Mouse (Mus musculus) heart, embryonic 15.5 days (tissue): ENCODE measurements around the gene Lrch4. TPM values are rescaled to one million over a fixed set of nuclear protein-coding genes. Genes with fewer than 3 reads are reported as not detected.

Experiments
- ATAC-seq: fragments of 200-750 bp; cut with Nextera tagmentation; replicated peaks from 2 replicates; pipeline ENCODE4 v1.8.0; 2017; ENCODE audit warnings: low read depth, moderate TSS enrichment; ENCODE audit not compliant: insufficient number of reproducible peaks, insufficient read depth, low FRiP score
- H3K27ac ChIP-seq: fragments of 300-500 bp; sonication (generic); 2 replicates; pipeline ENCODE4 v1.5.1; 2015; ENCODE audit warnings: mild to moderate bottlenecking, inconsistent platforms
- H3K27me3 ChIP-seq: fragments of 300-500 bp; sonication (generic); 2 replicates; pipeline ENCODE4 v1.6.1; 2015; ENCODE audit warnings: inconsistent platforms
- H3K36me3 ChIP-seq: fragments of 300-500 bp; sonication (generic); 2 replicates; pipeline ENCODE4 v1.6.1; 2015; ENCODE audit warnings: mild to moderate bottlenecking, inconsistent platforms
- H3K4me1 ChIP-seq: fragments of 300-500 bp; sonication (generic); replicated peaks from 2 replicates; pipeline ENCODE4 v1.6.1; 2015; ENCODE audit warnings: inconsistent platforms
- H3K4me2 ChIP-seq: fragments of 300-500 bp; sonication (generic); 2 replicates; pipeline ENCODE4 v1.6.1; 2015; ENCODE audit warnings: inconsistent platforms, mild to moderate bottlenecking, moderate library complexity
- H3K4me3 ChIP-seq: fragments of 300-500 bp; sonication (generic); 2 replicates; pipeline ENCODE4 v1.5.1; 2015; ENCODE audit warnings: mild to moderate bottlenecking, inconsistent platforms
- H3K9ac ChIP-seq: fragments of 300-500 bp; sonication (generic); 2 replicates; pipeline ENCODE4 v1.6.1; 2015; ENCODE audit warnings: mild to moderate bottlenecking, inconsistent platforms
- H3K9me3 ChIP-seq: fragments of 300-500 bp; sonication (generic); replicated peaks from 2 replicates; pipeline ENCODE4 v1.6.1; 2016; ENCODE audit warnings: inconsistent platforms
- WGBS: fragments of 180-500 bp; shearing (Covaris S2); methylation state at CpG from one replicate; pipeline ENCODE4 v1.1.7; 2015; ENCODE audit warnings: mixed read lengths; 5-methylcytosine and 5-hydroxymethylcytosine counted together
- polyA plus RNA-seq: library from polyadenylated mRNA; unstranded; fragments of >200 nt; fragmentation: Nextera tagmentation; extraction: Ambion mirVana; gene quantifications from 2 replicates; pipeline ENCODE4 v1.2.1, GENCODE M21; 2015

Gene Lrch4
- polyA plus RNA-seq, 1 experiment from 2014 or later, result 20.7 TPM

DNA sequence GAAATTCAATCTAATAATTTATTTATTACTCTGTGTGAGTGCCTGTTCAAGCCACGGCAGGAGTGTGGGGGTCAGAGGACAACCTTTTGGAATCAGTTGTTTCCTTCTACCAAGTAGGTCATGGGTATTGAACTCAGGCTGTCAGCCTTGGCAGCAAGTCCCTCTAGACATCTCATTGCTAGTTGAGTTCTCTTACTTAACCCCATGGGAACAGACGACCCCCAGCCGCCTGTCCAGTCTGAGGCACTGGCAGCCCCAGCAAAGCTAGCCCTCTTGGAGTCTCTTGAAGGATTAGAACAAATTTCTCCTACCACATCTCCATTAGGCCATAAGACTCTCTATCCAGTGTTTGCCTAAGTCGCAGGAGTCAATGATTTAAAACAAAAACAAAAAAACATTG is 50.8 kb downstream of the Lrch4 start:
- Histone ChIP-seq H3K4me3 (no peak overlapping the region), H3K9me3 (no peaks in the 10 kb centered on the region), H3K27me3 (no peaks in the 10 kb centered on the region), H3K9ac (no peak overlapping the region), H3K4me1 (peaks cover 13% of the 10 kb centered on the region), H3K4me2 (no peak overlapping the region), H3K36me3 (no peaks in the 10 kb centered on the region; the same call in 1 of the 2 replicates), H3K27ac (no peak overlapping the region)
- no peak for ATAC-seq
- WGBS, result 79% methylated on average over 4 of the region's 4 CpGs

DNA sequence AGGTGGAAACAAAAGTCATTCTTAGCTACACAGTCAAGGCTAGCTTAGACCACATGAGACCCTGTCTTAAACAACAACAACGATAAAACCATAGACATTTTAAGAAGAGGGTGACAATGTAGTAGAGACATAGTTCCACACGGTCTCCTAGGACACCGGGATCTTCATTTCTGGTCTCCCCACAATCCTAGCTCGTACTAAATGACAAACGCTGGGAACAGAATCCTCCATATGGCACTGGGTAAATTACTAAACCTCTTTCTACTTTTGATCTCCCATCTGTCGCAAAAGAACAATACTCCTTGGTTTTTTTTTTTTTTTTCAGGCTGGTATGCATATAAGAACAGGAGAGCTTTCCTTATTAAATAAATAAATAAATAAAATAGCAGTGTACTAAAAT is 53.6 kb downstream of the Lrch4 start:
- Histone ChIP-seq H3K27ac (no peak overlapping the region), H3K9ac (no peak overlapping the region), H3K9me3 (no peaks in the 10 kb centered on the region), H3K4me3 (no peak overlapping the region), H3K4me2 (peak overlapping the region; percentile 88; the same call in 1 of the 2 replicates), H3K27me3 (no peaks in the 10 kb centered on the region), H3K36me3 (no peaks in the 10 kb centered on the region; the same call in 1 of the 2 replicates), H3K4me1 (peaks cover 16% of the 10 kb centered on the region)
- no peak for ATAC-seq
- WGBS, result 88% methylated on average over 6 of the region's 6 CpGs

DNA sequence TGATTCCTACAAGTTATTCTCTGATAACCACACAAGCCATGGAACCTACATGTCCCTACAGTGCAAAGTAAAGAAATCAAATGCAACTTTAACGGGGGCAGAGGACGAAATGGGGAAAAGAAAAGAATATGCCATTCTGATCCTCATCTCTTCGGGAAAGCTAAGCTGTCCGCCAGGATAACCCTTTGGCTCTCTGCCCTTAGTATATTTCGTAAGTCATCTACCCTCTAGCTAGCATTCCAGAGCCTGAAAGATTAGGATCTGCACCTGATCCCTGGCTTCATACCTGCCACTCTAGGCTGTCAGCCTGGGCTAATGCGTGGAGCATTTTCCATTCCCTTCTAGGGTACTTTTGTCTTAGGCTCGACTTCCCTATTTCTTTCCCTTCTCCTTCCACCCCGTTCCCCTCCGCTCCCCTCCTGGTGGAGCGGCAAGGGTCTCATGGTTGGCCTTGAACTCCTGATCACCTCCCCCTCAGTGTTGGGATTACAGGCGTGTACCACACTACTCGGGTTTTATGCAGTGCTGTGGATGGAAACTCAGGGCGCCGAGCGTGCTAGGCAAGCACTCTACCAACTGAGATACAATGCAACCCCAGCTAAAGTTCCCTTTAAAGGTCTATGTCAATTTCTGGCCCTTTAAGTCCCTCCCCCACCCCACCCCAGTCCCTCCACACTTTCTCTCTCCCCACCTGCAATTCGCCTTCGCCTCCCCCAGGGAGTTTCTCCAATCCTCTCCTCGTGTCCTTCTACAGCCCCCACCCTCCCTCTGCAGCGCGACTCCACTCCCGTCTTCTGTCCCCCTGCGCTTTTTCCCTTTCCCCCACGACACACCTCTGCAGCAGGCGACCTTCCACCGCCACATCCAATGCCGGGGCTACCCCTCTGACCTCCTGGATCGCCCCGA is 54.7 kb downstream of the Lrch4 start:
- peak overlapping the region; percentile 88 for H3K4me2 ChIP-seq
- no peaks in the 10 kb centered on the region for H3K27me3 ChIP-seq
- peak overlapping the region; percentile 74 for H3K27ac ChIP-seq
- peak; percentile 7; the same call in 1 of the 2 replicates for ATAC-seq
- no peaks in the 10 kb centered on the region for H3K9me3 ChIP-seq
- peaks cover 16% of the 10 kb centered on the region for H3K4me1 ChIP-seq
- WGBS, result 8% methylated on average over 28 of the region's 28 CpGs
- H3K9ac ChIP-seq, result peak overlapping the region; percentile 69
- peak overlapping the region; percentile 68 for H3K4me3 ChIP-seq
- no peaks in the 10 kb centered on the region; the same call in 1 of the 2 replicates for H3K36me3 ChIP-seq

DNA sequence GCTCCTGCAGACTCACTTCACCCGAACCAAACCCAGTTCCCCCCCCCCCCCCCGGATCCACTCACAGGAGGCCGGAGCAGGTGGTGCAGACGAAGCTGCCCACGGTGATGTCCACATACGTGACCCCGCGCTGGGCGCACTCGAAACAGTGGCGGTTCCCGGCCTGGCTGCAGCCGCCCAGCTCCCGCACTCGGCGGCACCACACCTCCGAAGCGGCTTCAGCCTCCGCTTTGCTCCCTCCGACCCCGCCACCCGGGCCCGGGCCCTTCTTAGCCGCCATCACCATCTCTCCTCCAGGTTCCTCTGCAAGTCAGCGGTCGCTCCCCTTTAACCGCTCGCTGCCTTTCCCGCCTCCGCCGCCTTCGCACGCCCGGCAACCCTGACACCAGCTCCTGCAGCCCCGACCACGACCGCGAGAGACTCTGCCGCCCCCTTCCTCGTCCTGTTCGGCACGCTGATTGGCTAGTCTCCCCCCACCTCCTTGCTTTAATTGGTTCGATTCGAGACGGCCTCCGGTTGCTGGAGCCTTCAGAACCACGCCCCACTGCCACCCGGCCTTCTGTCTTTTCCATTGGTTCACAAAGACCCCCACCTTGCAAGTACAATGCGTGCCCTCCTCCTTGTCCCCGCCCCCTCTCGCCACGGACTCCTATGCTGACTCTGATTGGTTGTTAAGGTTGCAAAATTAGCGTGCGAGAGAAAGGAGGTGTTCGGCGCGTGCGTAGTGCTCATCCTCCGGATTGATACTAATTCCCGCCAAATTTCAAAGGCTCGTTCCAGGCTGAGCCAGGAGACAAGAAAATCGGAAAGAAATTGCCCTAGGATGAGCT is 55.6 kb downstream of the Lrch4 start, which contains the start of gene Agfg2:
TSS of gene Agfg2 (minus strand) at position 433 of the 830 bp plus-strand sequence.
- Histone ChIP-seq H3K36me3 (no peaks in the 10 kb centered on the region), H3K9ac (peak within 1 kb of the TSS; percentile 69), H3K27me3 (no peaks in the 10 kb centered on the region), H3K4me3 (peak within 1 kb of the TSS; percentile 68), H3K9me3 (no peaks in the 10 kb centered on the region), H3K4me2 (peak within 1 kb of the TSS; percentile 88), H3K4me1 (peaks cover 16% of the 10 kb centered on the region), H3K27ac (peak within 1 kb of the TSS; percentile 74)
- peak; percentile 98 for ATAC-seq
- WGBS, result under 1% methylated on average over 62 of the region's 62 CpGs

DNA sequence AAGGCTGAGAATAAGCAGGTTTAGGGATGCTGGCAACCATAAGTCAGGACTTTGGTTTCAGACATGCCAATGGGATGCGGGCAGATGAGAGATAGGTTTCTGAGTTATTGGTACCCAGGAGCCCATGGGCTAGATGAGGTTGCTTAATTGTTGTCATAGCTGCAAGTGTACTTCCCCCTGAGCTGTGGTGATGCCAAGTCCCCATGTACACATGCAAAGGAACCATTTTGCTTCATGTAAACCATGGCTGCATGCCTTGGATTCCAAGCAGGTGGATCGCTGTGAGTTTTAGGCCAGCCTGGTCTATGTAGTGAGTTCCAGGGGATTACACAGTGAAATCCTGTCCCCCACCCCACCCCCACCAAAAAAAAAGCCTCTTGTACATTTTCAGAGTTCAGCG is 56.7 kb downstream of the Lrch4 start:
- Histone ChIP-seq H3K4me1 (peaks cover 18% of the 10 kb centered on the region), H3K9me3 (no peaks in the 10 kb centered on the region), H3K36me3 (no peaks in the 10 kb centered on the region), H3K9ac (no peak overlapping the region), H3K4me2 (no peak overlapping the region), H3K4me3 (no peak overlapping the region), H3K27me3 (no peaks in the 10 kb centered on the region), H3K27ac (no peak overlapping the region)
- ATAC-seq, result no peak
- WGBS, result 91% methylated on average over 3 of the region's 3 CpGs

DNA sequence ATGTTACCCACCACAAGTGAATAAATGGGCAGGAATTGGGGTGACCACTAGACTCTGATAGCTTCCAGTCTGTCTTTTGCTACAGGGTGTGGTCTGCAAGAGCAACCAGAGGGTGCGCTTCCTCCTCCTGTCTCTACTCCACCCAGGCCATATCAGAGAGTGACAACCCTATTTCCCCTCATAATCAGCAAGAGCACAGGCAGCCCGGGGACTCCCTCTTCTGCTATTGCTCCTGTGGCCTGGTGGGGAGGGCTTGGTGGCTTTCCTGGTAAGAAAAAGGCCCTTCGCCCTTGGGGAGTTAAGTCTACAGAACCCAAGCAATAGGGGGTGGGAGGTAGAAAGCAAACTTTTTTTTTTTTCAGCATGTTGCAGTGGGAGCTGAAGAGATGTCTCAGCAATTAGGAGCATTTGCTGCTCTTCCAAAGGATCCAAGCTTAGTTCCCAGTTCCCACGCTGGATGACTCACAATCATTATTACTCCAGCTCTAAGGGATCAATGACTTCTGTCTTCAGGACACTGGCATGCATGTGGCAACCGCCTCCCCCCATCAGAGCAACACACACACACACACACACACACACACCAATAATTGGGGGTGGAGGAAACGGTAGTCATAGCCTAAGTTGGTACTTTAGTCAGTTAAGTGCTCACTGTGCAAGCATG is 57.3 kb downstream of the Lrch4 start:
- H3K9ac ChIP-seq, result no peak overlapping the region
- H3K27me3 ChIP-seq, result no peaks in the 10 kb centered on the region
- no peak overlapping the region for H3K4me2 ChIP-seq
- ATAC-seq, result no peak
- H3K4me1 ChIP-seq, result peaks cover 19% of the 10 kb centered on the region
- H3K9me3 ChIP-seq, result no peaks in the 10 kb centered on the region
- WGBS, result 73% methylated on average over 6 of the region's 6 CpGs
- no peak overlapping the region for H3K27ac ChIP-seq
- no peak overlapping the region for H3K4me3 ChIP-seq
- no peaks in the 10 kb centered on the region for H3K36me3 ChIP-seq

DNA sequence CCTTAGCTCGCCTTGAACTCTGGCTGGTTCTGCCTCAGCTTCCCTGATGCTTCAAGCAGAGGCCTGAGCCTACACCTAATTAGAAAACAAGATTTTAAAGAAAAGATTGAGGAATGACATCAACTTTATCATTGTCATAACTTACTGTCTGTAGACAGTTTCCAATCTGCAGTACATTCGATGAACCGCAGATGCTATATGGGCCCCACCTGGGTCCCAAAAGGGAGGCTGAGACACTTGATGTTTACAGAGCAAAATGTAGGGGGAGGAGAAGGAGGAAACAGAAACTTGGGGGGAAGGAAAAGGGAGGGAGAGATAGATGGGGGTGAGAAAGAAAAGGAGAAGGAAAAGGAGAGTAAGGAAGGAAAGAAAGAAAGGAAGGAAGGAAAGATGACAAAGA is 61.1 kb downstream of the Lrch4 start:
- H3K9me3 ChIP-seq, result no peaks in the 10 kb centered on the region
- no peak overlapping the region for H3K4me2 ChIP-seq
- 80% methylated on average over 3 of the region's 3 CpGs for WGBS
- H3K27ac ChIP-seq, result 0 out of 2 replicates have a peak overlapping the region, but pooled peaks have one; percentile 49
- no peaks in the 10 kb centered on the region for H3K27me3 ChIP-seq
- H3K36me3 ChIP-seq, result no peaks in the 10 kb centered on the region
- no peak overlapping the region for H3K9ac ChIP-seq
- no peak overlapping the region for H3K4me3 ChIP-seq
- ATAC-seq, result no peak
- 0 out of 2 replicates have a peak, but pooled peaks cover 6% of the 10 kb centered on the region for H3K4me1 ChIP-seq

DNA sequence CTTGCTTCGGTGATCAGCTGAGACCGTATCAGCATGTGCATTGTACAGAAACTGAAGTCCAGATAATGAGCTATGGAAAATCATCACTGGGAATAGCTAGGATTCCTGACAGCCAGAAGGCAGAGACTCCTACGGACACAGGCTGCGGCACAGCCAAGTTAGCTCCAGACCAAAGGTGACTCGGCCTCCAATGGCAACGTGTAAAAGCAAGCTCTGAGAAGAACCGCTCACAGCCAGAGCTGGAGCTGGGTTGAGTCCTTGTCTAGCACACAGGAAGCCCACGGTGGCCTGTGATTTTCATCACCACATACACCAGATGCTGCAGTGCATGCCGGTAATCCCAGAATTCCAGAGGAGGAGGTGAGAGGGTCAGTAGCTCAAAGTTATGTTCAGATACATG is 61.6 kb downstream of the Lrch4 start:
- WGBS, result 28% methylated on average over 9 of the region's 9 CpGs
- no peak overlapping the region for H3K4me3 ChIP-seq
- no peaks in the 10 kb centered on the region for H3K27me3 ChIP-seq
- H3K9me3 ChIP-seq, result no peaks in the 10 kb centered on the region
- H3K4me2 ChIP-seq, result peak overlapping the region; percentile 27; the same call in 1 of the 2 replicates
- peak overlapping the region; percentile 49 for H3K27ac ChIP-seq
- ATAC-seq, result no peak
- no peaks in the 10 kb centered on the region for H3K36me3 ChIP-seq
- 0 out of 2 replicates have a peak, but pooled peaks cover 4% of the 10 kb centered on the region for H3K4me1 ChIP-seq
- no peak overlapping the region for H3K9ac ChIP-seq

Other genes with a start within 250 kb of the Lrch4 start
- 0.05 and 0.11 TPM in 2 replicates for gene Zan, start 152.1 kb upstream of the Lrch4 start, polyA plus RNA-seq
- gene Pop7, start 126.6 kb upstream of the Lrch4 start, polyA plus RNA-seq, result 37.4 and 38.6 TPM in 2 replicates
- gene Gigyf1, start 110.6 kb upstream of the Lrch4 start, polyA plus RNA-seq, result 8.9 and 10.4 TPM in 2 replicates
- gene Epo, start 95.9 kb upstream of the Lrch4 start, polyA plus RNA-seq, result not detected in 2 replicates
- 244 and 306 TPM in 2 replicates for gene Gnb2, start 95.6 kb upstream of the Lrch4 start, polyA plus RNA-seq
- gene Actl6b, start 75.6 kb upstream of the Lrch4 start, polyA plus RNA-seq, result 0.13 and 2.1 TPM in 2 replicates
- gene Tfr2, start 59.3 kb upstream of the Lrch4 start, polyA plus RNA-seq, result 0.31 and 1.3 TPM in 2 replicates
- gene Mospd3, start 28.1 kb upstream of the Lrch4 start, polyA plus RNA-seq, result 17.1 and 26.5 TPM in 2 replicates
- 117 and 129 TPM in 2 replicates for gene Pcolce, start 15.3 kb upstream of the Lrch4 start, polyA plus RNA-seq
- 0.11 and 0.23 TPM in 2 replicates for gene Fbxo24, start 119 bp upstream of the Lrch4 start, polyA plus RNA-seq
- gene Gm20605, start 54 bp downstream of the Lrch4 start, polyA plus RNA-seq, result 7.1 and 12.2 TPM in 2 replicates
- gene Sap25, start 12.2 kb downstream of the Lrch4 start, polyA plus RNA-seq, result 4.0 and 6.0 TPM in 2 replicates
- 0.13 and 0.21 TPM in 2 replicates for gene Irs3, start 16.6 kb downstream of the Lrch4 start, polyA plus RNA-seq
- 19.3 and 21.7 TPM in 2 replicates for gene Agfg2, start 55.6 kb downstream of the Lrch4 start, polyA plus RNA-seq
- 1.2 and 1.6 TPM in 2 replicates for gene Nyap1, start 112.5 kb downstream of the Lrch4 start, polyA plus RNA-seq
- 130 and 164 TPM in 2 replicates for gene Tsc22d4, start 116.6 kb downstream of the Lrch4 start, polyA plus RNA-seq
- 21.1 and 25.5 TPM in 2 replicates for gene Ppp1r35, start 149.7 kb downstream of the Lrch4 start, polyA plus RNA-seq
- 5.3 and 7.6 TPM in 2 replicates for gene Mepce, start 158.5 kb downstream of the Lrch4 start, polyA plus RNA-seq
- 7.8 and 11.4 TPM in 2 replicates for gene Zcwpw1, start 158.7 kb downstream of the Lrch4 start, polyA plus RNA-seq
- gene Pilra, start 207.2 kb downstream of the Lrch4 start, polyA plus RNA-seq, result 1.8 and 2.2 TPM in 2 replicates
- 0.58 and 0.61 TPM in 2 replicates for gene Pilrb1, start 229.0 kb downstream of the Lrch4 start, polyA plus RNA-seq
- gene Pilrb2, start 242.7 kb downstream of the Lrch4 start, polyA plus RNA-seq, result 1.5 and 3.4 TPM in 2 replicates